Mouse (Mus musculus) MEL (cell line): Measurements from ENCODE around the gene Spp2.
A peak's percentile ranks its signal among the peaks of the same experiment; 100 is the strongest.

Experiments
- CTCF ChIP-seq, 3 experiments: IDR thresholded peaks in 2 of 3; conservative IDR thresholded peaks in 1 of 3; 2 replicates each; pipeline ENCODE4 v1.5.1; 2011 to 2012; ENCODE audit warnings: low read length in 3 of 3, low read depth in 2 of 3, mild to moderate bottlenecking in 2 of 3, improper control_type of control experiment in 1 of 3, inconsistent platforms in 1 of 3, mixed read lengths in 1 of 3, moderate library complexity in 1 of 3; ENCODE audit not compliant: control insufficient read depth in 1 of 3, insufficient read depth in 1 of 3, poor library complexity in 1 of 3, severe bottlenecking in 1 of 3
- KAT2A ChIP-seq: conservative IDR thresholded peaks from 2 replicates; pipeline ENCODE4 v1.6.1; 2012; ENCODE audit warnings: low read depth, low read length, improper control_type of control experiment, inconsistent platforms
- POLR2A ChIP-seq, 2 experiments: IDR thresholded peaks; 2 replicates each; pipeline ENCODE4 v1.6.1; 2011 to 2012; ENCODE audit warnings: low read length in 2 of 2, mild to moderate bottlenecking in 2 of 2, control low read depth in 1 of 2, improper control_type of control experiment in 1 of 2, low read depth in 1 of 2, moderate library complexity in 1 of 2; ENCODE audit not compliant: control insufficient read depth in 1 of 2, insufficient read depth in 1 of 2, poor library complexity in 1 of 2
- POLR2AphosphoS5 ChIP-seq: IDR thresholded peaks from 2 replicates; pipeline ENCODE4 v1.6.1; 2012; ENCODE audit warnings: low read depth, borderline replicate concordance, mild to moderate bottlenecking, inconsistent platforms, low read length, moderate library complexity, mixed read lengths
- USF1 ChIP-seq: IDR thresholded peaks from 2 replicates; pipeline ENCODE4 v1.6.1; 2014; ENCODE audit warnings: low read depth, mild to moderate bottlenecking, inconsistent platforms, low read length, improper control_type of control experiment, moderate library complexity

- TF ChIP-seq CTCF (IDR thresholded peaks at IDR 0.05 in 2 of 3, conservative IDR thresholded peaks at IDR 0.05 in 1 of 3; ENCODE audit: control insufficient read depth in 1 of 3, insufficient read depth in 1 of 3, low read depth in 2 of 3, low read length in 3 of 3, poor library complexity in 1 of 3, severe bottlenecking in 1 of 3) = peak; percentile 20 to 34 (median 23); a peak in 3 of 6 replicates
- TF ChIP-seq USF1 = no peak
- TF ChIP-seq POLR2A (IDR thresholded peaks at IDR 0.05; ENCODE audit: control insufficient read depth in 1 of 2, insufficient read depth in 1 of 2, low read depth in 1 of 2, low read length in 2 of 2, poor library complexity in 1 of 2) = no peak
- TF ChIP-seq POLR2AphosphoS5 = no peak
- no peak for TF ChIP-seq KAT2A
These were observed 49.2 kb upstream of the Spp2 start for GRCm38 (mm10) chr1:88357458-88358090.
